Mouse (Mus musculus) heart, postnatal 4 days (tissue): ENCODE results near the gene Vmn1r172. TPM values are rescaled to one million over a fixed set of nuclear protein-coding genes. Genes with fewer than 3 reads are reported as not detected.
"Not testable (repeated sequence)": the region's sequence is repeated elsewhere in the genome, so short reads cannot be mapped to it uniquely, and the experiment has no call there.

Experiments
- DNase-seq: peaks from one replicate; pipeline ENCODE4 v3.0.0; 2021
- total RNA-seq, 2 experiments: library from RNA; stranded (reverse); gene quantifications; 2 replicates each; pipeline ENCODE4 v1.2.3; 2021

Gene Vmn1r172
- total RNA-seq: not detected

- DNase-seq: no peak
Observed at GRCm38 (mm10) chr7:23658016-23658415, at the start of gene Vmn1r172. Gene Vmn1r172, plus strand, starts transcription at chr7:23658316.

- no peak for DNase-seq
Observed at GRCm38 (mm10) chr7:23630422-23630821, 27.7 kb upstream of the Vmn1r172 start, which contains the start of gene Vmn1r171. Gene Vmn1r171, plus strand, starts transcription at chr7:23630722.

GRCm38 (mm10) chr7:23700403-23700802, 42.3 kb downstream of the Vmn1r172 start, which contains the start of gene Vmn1r173:
Gene Vmn1r173, plus strand, starts transcription at chr7:23700703.
- DNase-seq: not testable (repeated sequence)

Other genes with a start within 250 kb of the Vmn1r172 start
- gene Vmn1r167, start 151.1 kb upstream of the Vmn1r172 start, total RNA-seq: not detected
- not detected for gene Vmn1r168, start 118.6 kb upstream of the Vmn1r172 start, total RNA-seq
- not detected for gene Vmn1r169, start 82.8 kb upstream of the Vmn1r172 start, total RNA-seq
- gene Vmn1r170, start 52.1 kb upstream of the Vmn1r172 start, total RNA-seq: not detected
- not detected for gene Vmn1r171, start 27.6 kb upstream of the Vmn1r172 start, total RNA-seq
- gene Vmn1r173, start 42.4 kb downstream of the Vmn1r172 start, total RNA-seq: not detected
- gene Vmn1r174, start 94.0 kb downstream of the Vmn1r172 start, total RNA-seq: not detected
- gene Vmn1r175, start 152.3 kb downstream of the Vmn1r172 start, total RNA-seq: not detected
- not detected for gene Vmn1r176, start 179.1 kb downstream of the Vmn1r172 start, total RNA-seq
- gene Vmn1r177, start 208.1 kb downstream of the Vmn1r172 start, total RNA-seq: not detected
- gene Vmn1r178, start 233.7 kb downstream of the Vmn1r172 start, total RNA-seq: not detected